In genomic region chr15:102501084-102501814, GRCm38 (mm10) we compare ENCODE assay signal across 18 mouse cellular contexts. TPM values are rescaled to one million over a fixed set of nuclear protein-coding genes. Genes with fewer than 3 reads are reported as not detected.
DNase-seq lines count a peak whose midpoint lies in the region; ATAC-seq and TF ChIP-seq lines count a peak whose summit lies in the region.
"Had no signal": no experiment of that assay in that cellular context is flagged by ENCODE, and none has a peak within 500 bp of the region (broad histone marks: within the 10 kb centered on the region; RNA-seq: fewer than 3 reads in every experiment).

No protein-coding gene starts in this region.

- no peak overlapping the region for H3K4me2 ChIP-seq in forebrain, embryonic 13.5 days
- H3K4me2 ChIP-seq in liver, embryonic 11.5 days, result no peak overlapping the region
- no peak overlapping the region for H3K4me2 ChIP-seq in liver, embryonic 14.5 days (ENCODE audit: low read depth)
- H3K4me2 ChIP-seq: embryonic facial prominence, embryonic 15.5 days; limb, embryonic 13.5 days had no signal

- no peak for TF ChIP-seq CTCF in ES-Bruce4 (IDR thresholded peaks at IDR 0.05; ENCODE audit: low read depth, low read length)
- TF ChIP-seq CTCF in liver, embryonic 14.5 days (IDR thresholded peaks at IDR 0.05; ENCODE audit: low read depth), result no peak

- no peak for TF ChIP-seq POLR2A in ES-Bruce4 (IDR thresholded peaks at IDR 0.05; ENCODE audit: insufficient read depth, low read length)

- H3K27me3 ChIP-seq in forebrain, embryonic 13.5 days, result no peaks in the 10 kb centered on the region
- no peaks in the 10 kb centered on the region for H3K27me3 ChIP-seq in forebrain, embryonic 10.5 days (ENCODE audit: poor library complexity, severe bottlenecking)
- H3K27me3 ChIP-seq in liver, embryonic 11.5 days (replicated peaks; ENCODE audit: control insufficient read depth, insufficient read depth, low read length), result no peaks in the 10 kb centered on the region
- no peaks in the 10 kb centered on the region for H3K27me3 ChIP-seq in ES-Bruce4 (ENCODE audit: control insufficient read depth, insufficient read depth, low read length, poor library complexity, severe bottlenecking)
- H3K27me3 ChIP-seq in liver, embryonic 14.5 days (ENCODE audit: control insufficient read depth, insufficient read depth, low read length), result no peaks in the 10 kb centered on the region
- H3K27me3 ChIP-seq: embryonic facial prominence, embryonic 15.5 days; limb, embryonic 13.5 days had no signal

- H3K27ac ChIP-seq in forebrain, embryonic 13.5 days, result no peak overlapping the region
- H3K27ac ChIP-seq in forebrain, embryonic 10.5 days, result no peak overlapping the region
- H3K27ac ChIP-seq in liver, embryonic 11.5 days (ENCODE audit: low read depth, low read length), result no peak overlapping the region
- peak overlapping the region; percentile 37; the same call in 1 of the 2 replicates for H3K27ac ChIP-seq in ES-Bruce4 (ENCODE audit: insufficient read depth, low read length)
- H3K27ac ChIP-seq in liver, embryonic 14.5 days, result no peak overlapping the region
- H3K27ac ChIP-seq: embryonic facial prominence, embryonic 15.5 days; limb, embryonic 13.5 days had no signal

- no peak overlapping the region for H3K9ac ChIP-seq in forebrain, embryonic 13.5 days
- H3K9ac ChIP-seq in liver, embryonic 11.5 days (ENCODE audit: low read depth, low read length), result no peak overlapping the region
- no peak overlapping the region for H3K9ac ChIP-seq in ES-Bruce4 (ENCODE audit: low read depth, poor library complexity, severe bottlenecking)
- H3K9ac ChIP-seq in liver, embryonic 14.5 days (replicated peaks), result no peak overlapping the region
- H3K9ac ChIP-seq: embryonic facial prominence, embryonic 15.5 days; limb, embryonic 13.5 days had no signal

- no peak for DNase-seq in forebrain, embryonic 10.5 days (ENCODE audit: extremely low spot score, low spot score)
- DNase-seq in liver, embryonic 11.5 days (ENCODE audit: low spot score), result no peak
- DNase-seq in liver, result no peak
- DNase-seq in liver, embryonic 14.5 days (ENCODE audit: low read depth in 3 of 3, low spot score in 3 of 3), result no peak
- DNase-seq in embryo, embryonic 11 days, result no peak
- DNase-seq in layer of hippocampus, adult 9-10 months (ENCODE audit: low spot score), result no peak
- DNase-seq: adrenal gland, postnatal 14 days; cerebellum, postnatal 25 days; gastrocnemius, postnatal 25 days; heart, postnatal 10 days; kidney, adult 18-20 months; right cerebral cortex, postnatal 14 days had no signal

- no peak for TF ChIP-seq EP300 in ES-Bruce4 (IDR thresholded peaks at IDR 0.05; ENCODE audit: insufficient read depth, low read depth, low read length)
- TF ChIP-seq EP300 in liver, embryonic 14.5 days (IDR thresholded peaks at IDR 0.05; ENCODE audit: low read depth), result no peak

- peaks cover 91% of the 10 kb centered on the region for H3K36me3 ChIP-seq in forebrain, embryonic 13.5 days (ENCODE audit: poor library complexity, severe bottlenecking)
- peaks cover 98% of the 10 kb centered on the region for H3K36me3 ChIP-seq in forebrain, embryonic 10.5 days (replicated peaks)
- peaks cover 62% of the 10 kb centered on the region for H3K36me3 ChIP-seq in liver, embryonic 11.5 days (ENCODE audit: control insufficient read depth, insufficient read depth, low read length)
- H3K36me3 ChIP-seq in ES-Bruce4 (ENCODE audit: control insufficient read depth, insufficient read depth, low read length, poor library complexity, severe bottlenecking), result peaks cover 80% of the 10 kb centered on the region
- H3K36me3 ChIP-seq in liver, embryonic 14.5 days (replicated peaks; ENCODE audit: control insufficient read depth, insufficient read depth, low read depth), result peaks cover 64% of the 10 kb centered on the region

- peak; percentile 6; the same call in 1 of the 2 replicates for ATAC-seq in forebrain, embryonic 13.5 days
- ATAC-seq in liver, embryonic 11.5 days (replicated peaks; ENCODE audit: low FRiP score), result peak; percentile 15; the same call in 1 of the 2 replicates
- peak; percentile 7; the same call in 1 of the 2 replicates for ATAC-seq in liver, embryonic 14.5 days (ENCODE audit: insufficient read depth)

- H3K4me1 ChIP-seq in forebrain, embryonic 13.5 days, result no peaks in the 10 kb centered on the region
- peaks cover 4% of the 10 kb centered on the region; the same call in 1 of the 2 replicates for H3K4me1 ChIP-seq in forebrain, embryonic 10.5 days
- no peaks in the 10 kb centered on the region for H3K4me1 ChIP-seq in liver, embryonic 11.5 days (replicated peaks; ENCODE audit: control insufficient read depth, insufficient read depth, low read length)
- peaks cover 2% of the 10 kb centered on the region for H3K4me1 ChIP-seq in ES-Bruce4 (ENCODE audit: control insufficient read depth, insufficient read depth, low read length)
- peaks cover 0 to 2% of the 10 kb centered on the region in 2 experiments; a peak in 1 of 4 replicates for H3K4me1 ChIP-seq in liver, embryonic 14.5 days (replicated peaks; ENCODE audit: control insufficient read depth in 2 of 2, insufficient read depth in 2 of 2, low read length in 1 of 2)

- H3K4me3 ChIP-seq in forebrain, embryonic 13.5 days, result no peak overlapping the region
- H3K4me3 ChIP-seq in forebrain, embryonic 10.5 days, result no peak overlapping the region
- no peak overlapping the region for H3K4me3 ChIP-seq in liver, embryonic 11.5 days (ENCODE audit: low read depth, low read length)
- no peak overlapping the region for H3K4me3 ChIP-seq in ES-Bruce4 (ENCODE audit: low read depth, low read length)
- no peak overlapping the region for H3K4me3 ChIP-seq in liver, embryonic 14.5 days (ENCODE audit: insufficient read depth in 1 of 2, low read depth in 2 of 2, low read length in 2 of 2)
- H3K4me3 ChIP-seq: embryonic facial prominence, embryonic 15.5 days; limb, embryonic 13.5 days had no signal

- H3K9me3 ChIP-seq in forebrain, embryonic 13.5 days (replicated peaks), result no peaks in the 10 kb centered on the region
- no peaks in the 10 kb centered on the region for H3K9me3 ChIP-seq in forebrain, embryonic 10.5 days
- no peaks in the 10 kb centered on the region for H3K9me3 ChIP-seq in liver, embryonic 11.5 days (ENCODE audit: control insufficient read depth, low read length)
- no peaks in the 10 kb centered on the region for H3K9me3 ChIP-seq in ES-Bruce4 (replicated peaks; ENCODE audit: control insufficient read depth, insufficient read depth, low read length, poor library complexity, severe bottlenecking)
- no peaks in the 10 kb centered on the region for H3K9me3 ChIP-seq in liver, embryonic 14.5 days (ENCODE audit: control insufficient read depth, low read length)
- H3K9me3 ChIP-seq: embryonic facial prominence, embryonic 15.5 days; limb, embryonic 13.5 days had no signal

- WGBS in forebrain, embryonic 13.5 days, result 87% methylated on average over 19 of the region's 19 CpGs
- 92% methylated on average over 19 of the region's 19 CpGs for WGBS in forebrain, embryonic 10.5 days
- 87% methylated on average over 19 of the region's 19 CpGs for WGBS in liver, embryonic 11.5 days
- 86% methylated on average over 19 of the region's 19 CpGs for WGBS in liver, embryonic 14.5 days (ENCODE audit: insufficient replicate concordance)

RNA-seq across cellular contexts. Expression of gene Gm10337, which starts 2.3 kb away (rescaled TPM):
- 6.6 and 13.4 TPM in 2 replicates for polyA plus RNA-seq in forebrain, embryonic 13.5 days (2015; fragmentation: Nextera tagmentation; extraction: Ambion mirVana)
- not detected in 2 replicates for polyA plus RNA-seq in forebrain, embryonic 10.5 days (2016; fragmentation: Nextera tagmentation; extraction: Ambion mirVana)
- not detected in 2 replicates for polyA plus RNA-seq in liver, embryonic 11.5 days (2014; fragmentation: Nextera tagmentation; extraction: Ambion mirVana)
- not detected in 2 replicates for polyA plus RNA-seq in ES-Bruce4 (2011; ENCODE audit: insufficient read depth, insufficient read length, low read depth, missing spikeins)
- not detected in 2 replicates for polyA plus RNA-seq in liver, embryonic 14.5 days (2012; rRNA removed)
- polyA plus RNA-seq in liver, embryonic 14.5 days (2014; fragmentation: Nextera tagmentation; extraction: Ambion mirVana), result not detected in 2 replicates
- polyA plus RNA-seq: neural tube, embryonic 14.5 days; thymus, postnatal 0 days had no signal

RNA-seq across cellular contexts. Expression of gene Map3k12, which starts 15.6 kb away (rescaled TPM):
- polyA plus RNA-seq in forebrain, embryonic 13.5 days (2015; fragmentation: Nextera tagmentation; extraction: Ambion mirVana), result 37.6 and 40.4 TPM in 2 replicates
- polyA plus RNA-seq in forebrain, embryonic 10.5 days (2016; fragmentation: Nextera tagmentation; extraction: Ambion mirVana), result 24.0 and 25.4 TPM in 2 replicates
- polyA plus RNA-seq in liver, embryonic 11.5 days (2014; fragmentation: Nextera tagmentation; extraction: Ambion mirVana), result 7.7 and 7.9 TPM in 2 replicates
- 11.1 and 14.0 TPM in 2 replicates for polyA plus RNA-seq in ES-Bruce4 (2011; ENCODE audit: insufficient read depth, insufficient read length, low read depth, missing spikeins)
- polyA plus RNA-seq in liver, embryonic 14.5 days (2012; rRNA removed), result 0.77 and 1.3 TPM in 2 replicates
- polyA plus RNA-seq in liver, embryonic 14.5 days (2014; fragmentation: Nextera tagmentation; extraction: Ambion mirVana), result 0.78 and 1.1 TPM in 2 replicates

RNA-seq across cellular contexts. Expression of gene Tarbp2, which starts 16.7 kb away (rescaled TPM):
- 87.7 and 103 TPM in 2 replicates for polyA plus RNA-seq in forebrain, embryonic 13.5 days (2015; fragmentation: Nextera tagmentation; extraction: Ambion mirVana)
- polyA plus RNA-seq in forebrain, embryonic 10.5 days (2016; fragmentation: Nextera tagmentation; extraction: Ambion mirVana), result 132 and 137 TPM in 2 replicates
- 96.7 and 105 TPM in 2 replicates for polyA plus RNA-seq in liver, embryonic 11.5 days (2014; fragmentation: Nextera tagmentation; extraction: Ambion mirVana)
- 45.3 and 47.5 TPM in 2 replicates for polyA plus RNA-seq in ES-Bruce4 (2011; ENCODE audit: insufficient read depth, insufficient read length, low read depth, missing spikeins)
- polyA plus RNA-seq in liver, embryonic 14.5 days (2012; rRNA removed), result 39.6 and 40.9 TPM in 2 replicates
- 31.5 and 40.2 TPM in 2 replicates for polyA plus RNA-seq in liver, embryonic 14.5 days (2014; fragmentation: Nextera tagmentation; extraction: Ambion mirVana)

RNA-seq across cellular contexts. Expression of gene Npff, which starts 23.5 kb away (rescaled TPM):
- 1.6 and 3.9 TPM in 2 replicates for polyA plus RNA-seq in forebrain, embryonic 13.5 days (2015; fragmentation: Nextera tagmentation; extraction: Ambion mirVana)
- 1.3 and 2.2 TPM in 2 replicates for polyA plus RNA-seq in forebrain, embryonic 10.5 days (2016; fragmentation: Nextera tagmentation; extraction: Ambion mirVana)
- 0.86 and 1.2 TPM in 2 replicates for polyA plus RNA-seq in liver, embryonic 11.5 days (2014; fragmentation: Nextera tagmentation; extraction: Ambion mirVana)
- 0.68 and 1.0 TPM in 2 replicates for polyA plus RNA-seq in ES-Bruce4 (2011; ENCODE audit: insufficient read depth, insufficient read length, low read depth, missing spikeins)
- polyA plus RNA-seq in liver, embryonic 14.5 days (2012; rRNA removed), result 1.2 and 1.4 TPM in 2 replicates
- polyA plus RNA-seq in liver, embryonic 14.5 days (2014; fragmentation: Nextera tagmentation; extraction: Ambion mirVana), result 0.19 and 0.94 TPM in 2 replicates

RNA-seq across cellular contexts. Expression of gene Pcbp2, which starts 30.9 kb away (rescaled TPM):
- polyA plus RNA-seq in forebrain, embryonic 13.5 days (2015; fragmentation: Nextera tagmentation; extraction: Ambion mirVana), result 198 and 212 TPM in 2 replicates
- polyA plus RNA-seq in forebrain, embryonic 10.5 days (2016; fragmentation: Nextera tagmentation; extraction: Ambion mirVana), result 205 and 217 TPM in 2 replicates
- 187 and 220 TPM in 2 replicates for polyA plus RNA-seq in liver, embryonic 11.5 days (2014; fragmentation: Nextera tagmentation; extraction: Ambion mirVana)
- 1,129 and 1,194 TPM in 2 replicates for polyA plus RNA-seq in ES-Bruce4 (2011; ENCODE audit: insufficient read depth, insufficient read length, low read depth, missing spikeins)
- 185 and 221 TPM in 2 replicates for polyA plus RNA-seq in liver, embryonic 14.5 days (2012; rRNA removed)
- 93.3 and 103 TPM in 2 replicates for polyA plus RNA-seq in liver, embryonic 14.5 days (2014; fragmentation: Nextera tagmentation; extraction: Ambion mirVana)
